Mouse (Mus musculus) liver (tissue): Measurements from ENCODE around the gene Kif14.

Source experiments
- DNase-seq: peaks from one replicate; pipeline ENCODE4 v3.0.0-alpha.2; 2020; ENCODE audit warnings: mixed read lengths

Kif14 gene

DNA sequence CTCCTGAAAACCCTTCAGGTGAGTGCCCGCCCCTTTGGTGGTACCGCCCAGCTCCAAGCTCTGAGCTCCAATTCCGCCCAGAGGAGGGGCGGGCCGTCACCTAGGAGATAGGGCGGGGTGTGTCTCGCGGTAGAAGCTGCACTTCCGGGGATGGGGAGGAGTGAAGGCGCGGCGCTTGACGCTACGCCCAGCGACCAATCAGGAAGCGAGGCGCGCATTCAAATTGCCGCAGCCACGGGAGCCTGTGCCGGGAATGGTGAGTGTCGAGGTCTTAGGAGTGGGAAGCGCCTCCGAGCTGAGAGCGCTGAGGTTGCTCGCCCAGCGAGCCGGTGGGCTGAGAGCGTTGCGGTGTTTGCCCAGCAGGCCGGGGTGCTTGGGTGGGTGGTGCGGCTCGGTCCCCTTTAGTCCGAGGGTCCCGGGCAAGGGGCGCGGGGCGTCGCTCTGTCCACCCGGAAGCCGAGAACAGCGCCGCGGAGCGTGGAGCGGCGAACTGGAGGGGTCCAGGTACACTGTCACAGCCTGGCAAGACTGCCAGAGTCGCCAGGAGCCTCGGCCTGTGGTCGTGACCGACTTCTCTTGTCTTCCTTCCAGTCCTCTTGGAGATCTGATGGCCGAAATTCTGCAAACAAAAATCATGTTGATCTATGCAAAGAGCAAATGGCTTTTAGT, at the start of gene Kif14:
Gene Kif14 (plus strand): TSS at position 201 of the 669 bp plus-strand sequence.
- DNase-seq: peak; percentile 99

DNA sequence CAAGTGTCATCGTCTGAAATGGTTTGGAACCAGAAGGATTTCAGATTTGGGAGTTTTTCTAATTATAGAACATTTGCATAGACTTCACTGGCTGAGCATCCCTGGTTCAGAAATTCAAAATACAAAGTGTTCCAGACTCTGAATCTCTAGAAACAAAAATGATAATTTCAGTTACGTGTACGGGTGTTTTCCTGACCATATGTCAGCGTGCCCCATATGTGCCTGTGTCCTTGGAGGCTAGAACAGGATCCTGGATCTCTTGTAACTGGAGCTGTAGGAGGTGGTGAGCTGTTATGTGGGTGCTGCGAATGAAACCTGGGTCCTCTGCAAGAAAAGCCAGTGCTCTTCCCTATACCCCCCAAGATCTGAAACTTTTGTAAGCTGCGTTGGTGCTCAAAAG, 47.8 kb upstream of the Kif14 start:
- no peak for DNase-seq

DNA sequence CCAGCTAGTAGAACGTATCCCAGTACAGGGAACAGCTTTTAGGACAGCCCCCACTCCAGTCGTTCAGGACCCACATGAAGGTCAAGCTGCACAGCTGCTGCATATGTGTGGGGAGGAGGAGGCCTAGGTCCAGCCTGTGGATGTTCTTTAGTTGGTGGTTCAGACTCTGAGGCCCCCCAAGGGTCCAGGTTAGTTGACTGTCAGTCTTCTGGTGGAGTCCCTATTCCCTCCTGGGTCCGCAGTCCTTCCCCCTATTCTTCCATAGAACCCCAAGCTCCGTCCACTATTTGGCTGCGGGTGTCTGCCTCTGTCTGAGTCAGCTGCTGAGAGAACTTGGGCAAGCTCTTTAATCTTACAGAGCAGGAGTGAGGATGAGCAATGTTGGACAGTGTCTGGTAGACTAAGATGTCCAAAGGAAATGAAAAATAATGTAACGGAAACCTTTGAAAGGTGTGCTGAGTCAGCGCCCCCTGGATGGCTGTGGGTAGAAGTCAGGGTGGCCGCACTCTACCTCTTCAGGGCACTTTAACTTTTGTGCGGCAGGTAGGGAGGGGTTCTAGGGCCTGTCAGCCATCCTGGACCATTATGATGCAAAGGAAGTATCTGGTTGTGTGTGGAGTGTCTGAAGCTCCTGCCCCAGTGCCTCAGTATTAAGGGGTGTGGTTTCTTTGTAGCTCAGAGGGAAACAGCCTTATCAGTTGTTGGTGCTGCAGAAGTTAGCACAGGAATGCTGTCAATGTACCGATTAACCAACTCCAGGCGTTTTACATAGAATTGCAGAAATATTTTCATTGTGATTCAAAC, 38.8 kb upstream of the Kif14 start:
- DNase-seq: peak; percentile 62

DNA sequence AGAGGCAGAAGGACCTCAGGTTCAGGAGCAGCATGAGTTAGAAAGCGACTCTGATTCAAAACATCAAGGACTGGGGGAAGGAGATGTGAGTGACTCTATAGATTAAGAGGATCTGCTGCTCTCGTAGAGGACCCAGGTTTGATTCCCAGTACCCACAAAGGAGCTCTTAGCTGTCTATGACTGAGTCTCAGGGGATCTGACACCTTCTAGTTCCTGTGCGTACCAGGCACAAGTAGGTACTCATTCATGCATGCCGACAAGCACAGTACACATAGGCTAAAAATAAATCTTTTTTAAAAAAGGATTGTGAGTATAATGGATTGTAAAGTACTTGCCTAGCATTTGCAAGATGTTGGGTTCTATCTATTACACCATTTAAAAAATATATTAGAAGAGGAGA, 37.2 kb upstream of the Kif14 start:
- no peak for DNase-seq

DNA sequence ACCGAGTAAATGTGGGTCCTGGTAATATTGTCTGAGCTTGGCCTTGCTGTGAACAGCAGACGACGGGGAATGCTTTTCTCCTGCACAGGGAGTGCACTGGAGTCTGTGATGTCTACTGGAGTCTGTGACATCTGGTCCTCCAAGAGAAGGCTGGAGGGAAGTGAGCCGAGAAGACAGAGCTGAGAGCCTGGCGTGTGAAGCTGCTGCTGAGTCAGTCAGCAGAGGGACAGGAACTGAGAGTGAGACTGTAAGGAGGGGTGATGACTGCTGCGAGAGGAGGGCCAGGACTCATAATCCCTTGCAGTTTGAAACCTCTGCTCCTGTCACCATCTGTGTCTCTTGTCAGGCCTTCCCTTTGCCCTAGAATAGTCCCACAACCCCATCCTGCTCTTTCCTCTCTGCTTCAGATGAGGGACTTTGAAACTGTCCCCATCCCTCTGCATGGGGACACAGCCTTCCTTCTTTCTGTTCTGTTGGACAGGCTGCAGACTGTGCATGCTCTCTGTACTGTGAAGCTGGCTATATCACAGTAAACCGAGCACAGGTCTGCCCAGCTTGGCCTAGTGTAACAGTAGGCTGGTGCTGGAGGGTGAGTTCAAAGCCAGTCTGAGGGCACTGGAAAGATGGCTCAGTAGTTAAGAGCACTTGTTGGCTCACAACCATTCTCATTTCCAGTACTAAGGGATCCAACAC, 35.9 kb upstream of the Kif14 start:
- no peak for DNase-seq

DNA sequence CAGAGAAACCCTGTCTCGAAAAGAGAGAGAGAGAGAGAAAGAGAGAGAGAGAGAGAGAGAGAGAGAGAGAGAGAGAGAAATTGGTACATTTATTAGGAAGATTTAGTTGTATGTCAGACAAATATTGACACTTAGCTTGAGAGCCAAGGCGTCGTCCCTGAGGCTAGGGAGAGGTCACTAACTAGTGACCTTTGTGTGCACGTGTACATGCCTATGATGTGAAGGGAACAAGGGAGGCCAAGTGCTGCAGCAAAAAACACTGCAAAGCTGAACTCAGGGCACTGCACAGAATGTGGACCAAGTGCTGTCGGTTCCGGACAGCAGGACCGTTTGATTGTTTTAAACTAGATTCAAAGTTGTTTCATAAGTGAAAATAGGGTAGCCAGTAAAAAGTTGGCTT, 25.4 kb upstream of the Kif14 start:
- DNase-seq: no peak

DNA sequence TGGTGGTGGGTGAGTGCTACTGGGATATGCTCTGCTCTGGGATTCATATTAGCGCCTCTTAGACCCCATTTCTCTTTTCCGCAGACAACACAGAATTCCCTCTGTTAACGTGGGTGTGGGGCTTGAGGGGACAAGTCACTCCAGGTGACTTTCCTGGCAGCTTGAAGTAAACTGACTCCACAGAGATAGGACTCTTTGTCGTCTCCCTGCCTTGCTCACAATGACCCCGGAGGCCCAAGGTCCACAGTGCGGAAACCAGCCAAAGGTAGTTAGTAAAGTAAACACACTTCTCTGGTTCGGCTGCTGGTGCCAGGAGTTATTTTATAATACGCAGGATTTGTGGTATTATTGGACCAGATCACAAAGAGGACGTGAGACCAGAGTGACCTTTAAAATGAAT, 23.3 kb upstream of the Kif14 start:
- DNase-seq: no peak

DNA sequence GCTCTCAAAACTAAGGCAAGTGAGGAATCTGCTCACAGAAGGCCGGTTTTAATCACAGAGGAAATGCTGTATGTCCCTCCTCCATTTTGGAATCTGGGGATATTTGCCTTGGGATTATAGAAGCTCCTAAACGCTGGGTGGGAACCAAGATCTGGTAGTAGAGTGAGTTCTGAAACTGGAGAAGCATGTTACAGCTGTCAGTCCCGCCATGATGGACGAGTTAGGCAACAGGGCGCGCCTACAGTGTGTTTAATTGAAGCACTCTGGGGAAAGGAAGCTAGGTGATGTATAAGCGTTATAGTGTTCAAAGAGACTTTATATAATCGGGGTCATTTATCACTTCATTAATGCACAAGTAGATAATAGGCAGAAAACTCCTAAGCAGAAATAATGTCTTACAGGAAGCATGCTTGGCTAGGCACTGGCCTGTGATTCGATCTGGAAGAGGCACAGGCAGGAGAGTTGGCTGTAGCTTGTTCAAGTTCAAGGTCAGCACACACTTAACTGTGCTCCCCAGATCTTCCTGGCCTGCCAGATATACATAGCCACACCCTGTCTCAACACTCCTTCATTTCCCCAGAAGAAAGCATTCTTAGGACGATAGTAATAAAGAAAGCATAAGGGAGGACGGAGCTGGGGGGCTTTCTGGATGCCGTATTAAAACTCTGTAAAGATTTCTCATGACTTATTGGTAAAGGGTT, 21.4 kb upstream of the Kif14 start:
- DNase-seq: peak; percentile 78

DNA sequence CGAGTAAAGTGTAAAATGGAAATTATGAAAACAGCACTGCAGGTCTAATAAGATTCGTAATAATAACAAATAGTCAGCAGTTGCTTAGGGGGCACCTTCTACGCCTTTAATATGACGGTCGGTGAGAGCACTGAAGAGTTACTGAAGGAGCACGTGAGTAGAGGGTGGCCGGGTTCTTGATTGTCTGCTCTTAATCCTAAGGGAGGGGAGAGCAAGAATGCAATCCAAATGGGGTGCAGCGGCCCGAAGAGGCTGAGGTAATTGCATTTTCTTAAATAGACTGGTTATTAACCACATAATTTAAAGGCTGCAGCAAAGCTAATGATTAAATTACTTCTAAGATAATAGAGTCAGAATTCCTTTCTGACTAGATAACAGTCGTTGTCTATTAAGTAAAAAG, 19.2 kb upstream of the Kif14 start:
- DNase-seq: no peak

DNA sequence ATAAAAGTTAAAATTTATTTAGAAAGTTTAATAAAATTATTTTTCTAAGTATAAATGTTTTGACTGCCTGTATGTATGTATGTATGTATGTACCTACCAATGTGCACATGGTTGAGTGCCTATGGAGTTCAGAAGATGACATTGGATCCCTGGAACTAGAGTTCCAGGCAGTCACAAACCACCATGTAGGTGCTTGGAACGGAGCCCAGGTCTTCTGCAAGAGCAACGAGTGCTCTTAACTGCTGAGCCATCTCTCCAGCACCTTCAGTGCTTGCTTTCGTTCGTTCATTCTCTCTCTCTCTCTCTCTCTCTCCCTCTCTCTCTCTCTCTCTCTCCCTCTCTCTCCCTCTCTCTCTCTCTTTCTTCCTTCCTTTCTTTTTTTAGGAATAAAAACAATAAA, 18.8 kb upstream of the Kif14 start:
- DNase-seq: no peak

DNA sequence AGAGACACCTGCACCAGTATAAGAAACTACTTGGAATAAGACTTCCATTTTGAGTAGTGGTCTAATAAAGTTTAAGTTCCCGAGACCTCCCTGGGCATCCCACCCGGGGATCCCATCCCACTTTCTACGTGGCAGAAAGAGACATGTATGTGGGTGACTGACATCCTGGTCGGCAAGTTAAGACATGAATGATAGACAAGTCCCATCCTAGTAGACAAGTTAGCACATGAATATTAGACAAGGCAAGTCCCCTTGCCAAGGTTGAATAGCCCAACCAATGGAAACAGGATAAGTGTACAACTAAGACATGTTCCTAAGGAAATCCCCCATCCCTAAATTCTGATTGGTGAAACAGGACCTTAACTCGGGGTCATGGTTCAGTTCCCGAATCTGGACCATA, 16.6 kb upstream of the Kif14 start:
- no peak for DNase-seq

DNA sequence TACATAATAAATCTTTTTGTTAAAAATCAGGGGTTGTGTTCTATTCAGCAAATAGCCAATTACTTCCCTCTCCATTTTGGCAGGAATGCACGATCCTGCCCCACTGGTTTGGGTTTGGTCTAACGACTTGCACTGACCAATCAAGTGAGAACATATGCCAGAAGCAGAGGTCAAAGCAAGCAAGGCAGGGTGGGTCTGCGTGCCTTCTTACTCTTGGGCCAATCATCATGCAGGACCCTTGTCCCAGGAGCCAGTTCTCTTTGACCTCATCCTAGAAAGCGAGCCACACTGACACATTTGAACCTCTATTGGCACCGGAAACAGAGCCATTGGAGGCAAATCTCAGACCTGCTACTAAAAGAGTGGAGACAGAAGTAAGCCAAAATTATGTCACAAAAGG, 15.9 kb upstream of the Kif14 start:
- no peak for DNase-seq

DNA sequence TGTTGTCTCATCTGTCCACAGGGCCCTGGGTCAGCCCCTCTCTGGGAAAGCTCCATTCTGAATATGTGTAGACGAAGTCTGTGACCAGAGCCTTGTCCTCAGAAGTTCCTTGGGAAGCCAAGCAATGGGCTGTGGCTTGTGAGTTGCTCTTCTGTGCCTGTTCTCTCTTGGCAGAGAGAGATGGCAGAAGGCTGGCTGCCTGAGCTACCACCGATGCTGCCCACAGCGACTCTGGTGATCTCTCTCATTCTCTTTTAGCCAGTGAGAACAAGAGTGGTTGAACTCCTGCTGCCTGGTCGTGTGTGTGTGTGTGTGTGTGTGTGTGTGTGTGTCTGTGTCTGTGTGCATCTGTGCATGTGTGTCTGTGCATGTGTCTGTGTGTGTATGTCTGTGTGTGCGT, 13.7 kb upstream of the Kif14 start:
- no peak for DNase-seq

DNA sequence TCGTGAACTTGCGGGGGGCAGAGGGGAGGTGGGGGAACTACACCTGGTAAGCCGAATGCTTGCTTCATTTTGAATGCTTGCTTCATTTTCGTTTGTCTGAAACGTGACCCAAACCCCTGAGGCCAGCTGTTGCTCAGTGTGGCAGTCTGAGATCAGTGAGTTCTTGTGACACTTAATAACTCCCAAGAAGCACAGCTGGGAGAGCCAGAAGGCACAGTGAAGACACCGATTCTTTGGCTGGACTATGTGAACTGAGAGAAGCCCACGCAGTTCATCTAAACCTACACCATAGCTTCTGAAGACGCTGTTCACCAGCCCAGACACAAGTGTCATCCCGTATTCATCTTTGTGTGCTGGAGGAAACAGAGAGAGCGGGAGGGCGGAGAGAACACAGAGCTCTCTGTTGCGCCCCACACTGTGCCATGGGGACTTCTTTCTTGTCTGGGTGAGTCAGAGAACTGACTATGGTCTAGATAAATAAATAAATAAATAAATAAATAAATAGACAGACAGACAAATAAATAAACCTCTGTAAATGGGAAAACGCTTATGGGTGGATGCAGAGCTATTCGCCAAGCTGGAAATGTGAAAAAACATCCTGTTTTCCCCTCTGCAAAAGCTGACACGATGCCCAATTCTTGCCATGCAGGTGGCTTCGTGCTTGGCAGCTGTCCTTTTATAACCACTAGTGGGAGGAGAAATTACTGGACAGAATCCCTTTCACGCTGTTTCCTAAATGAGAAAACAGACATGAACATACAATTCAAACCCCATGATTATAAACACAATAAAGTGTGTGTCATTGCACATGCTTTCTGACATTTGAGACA, 10.2 kb upstream of the Kif14 start:
- no peak for DNase-seq

DNA sequence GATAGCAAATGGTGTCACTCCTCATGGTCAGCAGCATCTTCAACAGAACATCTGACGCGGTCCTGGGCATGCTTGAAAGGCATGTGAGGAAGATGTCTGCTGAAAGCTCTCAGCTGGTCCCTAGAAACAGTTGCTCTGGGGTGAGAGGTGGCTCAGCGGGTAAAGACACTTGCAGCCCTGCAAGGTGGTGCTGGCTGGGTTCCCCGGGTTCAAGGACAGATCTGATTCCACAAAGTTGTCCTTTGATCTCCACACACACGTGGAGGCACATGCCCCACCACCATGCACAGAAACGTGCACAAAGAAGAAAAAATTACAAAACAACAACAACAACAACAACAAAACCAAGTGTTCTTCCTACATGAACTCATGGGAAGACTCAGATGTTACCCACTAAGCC, 9.4 kb upstream of the Kif14 start:
- no peak for DNase-seq

DNA sequence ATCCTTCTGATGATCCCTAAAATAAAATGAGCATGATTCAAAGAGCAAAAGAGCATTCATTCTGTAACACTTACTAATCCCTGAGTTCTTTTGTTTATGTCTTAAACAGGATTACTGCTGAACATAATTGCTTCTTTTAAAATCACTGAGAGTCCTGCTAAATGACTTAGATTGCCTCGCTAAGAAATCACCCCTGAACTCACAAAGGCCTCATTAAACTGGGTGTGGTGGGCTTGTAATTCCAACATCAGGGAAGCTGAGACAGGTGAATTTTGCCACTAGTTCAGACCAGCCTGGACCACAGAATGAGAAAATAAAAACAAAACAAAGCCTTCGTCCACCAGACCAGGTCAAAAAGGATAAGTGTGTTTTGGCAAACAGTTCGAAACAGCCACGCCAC, 8.7 kb upstream of the Kif14 start:
- no peak for DNase-seq

DNA sequence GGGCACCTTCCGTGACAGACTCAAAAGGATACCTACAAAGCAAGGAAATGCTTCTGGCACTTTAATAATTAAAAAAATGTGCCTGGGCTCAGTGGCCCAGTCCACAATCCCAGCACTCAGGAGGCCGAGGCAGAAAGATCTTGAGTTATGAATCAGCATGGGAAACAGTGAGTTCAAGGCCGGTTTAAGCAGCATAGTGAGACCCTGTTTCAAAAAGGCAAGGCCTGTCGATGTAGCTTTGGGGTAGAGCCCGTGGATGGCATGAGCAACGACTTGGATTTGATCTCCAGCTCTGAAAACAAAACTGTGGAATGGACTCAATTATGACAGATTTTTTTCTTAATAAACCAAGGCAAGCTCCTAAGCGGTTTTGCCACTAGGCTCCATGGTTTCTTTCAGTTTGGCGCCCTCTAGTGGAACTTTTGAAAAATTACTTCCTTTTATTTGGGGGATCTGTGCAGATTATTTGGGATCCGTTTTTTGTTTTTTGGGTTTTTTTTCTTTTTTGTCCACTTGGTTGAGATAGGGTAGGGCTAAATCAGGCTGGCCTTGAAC, 7.4 kb upstream of the Kif14 start:
- no peak for DNase-seq

DNA sequence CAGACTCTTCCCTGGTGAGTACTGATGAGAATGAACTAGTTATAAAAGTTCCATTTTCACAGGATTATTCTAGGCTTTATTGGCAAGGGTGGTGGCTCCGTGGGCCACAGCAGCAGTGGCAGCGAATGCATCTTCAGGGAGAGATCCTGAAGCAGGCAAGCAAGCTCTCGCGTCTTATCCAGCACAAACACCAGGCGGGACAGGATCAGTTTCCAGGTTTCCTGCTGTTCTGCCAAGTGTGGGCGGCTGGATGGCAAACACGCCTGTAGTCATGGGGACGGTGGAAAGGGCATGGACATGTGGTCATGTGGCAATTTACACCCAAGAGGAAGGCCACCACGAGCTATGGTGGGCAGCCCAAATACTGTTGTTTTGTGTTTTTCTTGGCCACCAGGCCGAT, 3.7 kb upstream of the Kif14 start:
- DNase-seq: no peak

DNA sequence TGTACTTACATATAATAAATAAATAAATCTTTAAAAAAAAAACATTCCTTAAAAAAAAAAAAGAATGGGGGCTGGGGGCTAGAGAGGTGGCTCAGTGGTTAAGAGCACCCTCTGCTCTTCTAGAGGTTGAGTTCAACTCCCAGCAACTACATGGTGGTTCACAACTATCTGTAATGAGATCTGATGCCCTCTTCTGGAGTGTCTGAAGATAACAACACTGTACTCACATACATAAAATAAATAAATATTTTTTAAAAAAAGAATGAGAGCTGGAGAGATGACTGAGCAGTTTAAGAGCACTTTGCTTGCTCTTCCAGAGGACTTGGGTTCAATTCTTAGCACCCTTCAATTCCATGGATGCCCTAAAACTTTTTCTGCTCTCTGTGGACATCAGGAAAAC, 975 bp upstream of the Kif14 start:
- no peak for DNase-seq

DNA sequence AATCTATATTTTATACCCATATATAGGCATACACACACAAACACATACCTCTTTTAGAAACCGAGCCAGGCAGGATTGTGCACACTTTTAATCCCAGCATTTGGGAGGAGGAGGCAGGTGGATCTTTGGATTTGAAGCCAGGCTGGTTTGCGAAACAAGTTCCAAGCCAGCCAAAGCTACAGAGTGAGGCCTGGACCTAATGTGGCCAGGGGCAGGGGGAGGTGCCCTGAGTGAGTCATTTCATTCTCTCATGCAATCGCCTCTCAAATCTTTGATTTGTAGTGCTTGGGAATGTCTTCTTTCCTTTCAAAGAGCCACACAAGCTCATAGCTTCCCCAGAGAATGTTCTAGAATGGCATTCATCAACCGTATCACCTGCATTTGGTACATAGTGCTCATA, 3.3 kb downstream of the Kif14 start:
- no peak for DNase-seq

DNA sequence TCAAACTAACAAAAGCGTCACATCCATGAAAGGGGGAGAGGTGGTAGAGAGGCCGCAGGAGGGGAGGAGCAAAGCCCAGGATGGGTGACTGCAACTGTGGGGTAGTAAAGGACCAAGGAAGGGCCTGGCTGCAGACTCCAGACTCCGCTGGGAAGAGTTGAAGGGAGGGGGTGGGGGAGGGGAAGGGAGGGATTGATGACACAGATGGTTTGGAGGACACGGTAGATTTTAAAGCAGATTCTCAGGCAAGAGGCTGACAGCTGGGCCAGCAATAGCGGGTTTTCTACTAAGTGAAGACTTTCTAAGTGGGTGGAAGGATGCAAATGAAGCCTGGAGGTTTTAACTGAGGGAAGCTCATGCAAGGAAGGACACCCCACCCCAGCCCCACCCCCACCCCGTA, 4.3 kb downstream of the Kif14 start:
- DNase-seq: no peak

DNA sequence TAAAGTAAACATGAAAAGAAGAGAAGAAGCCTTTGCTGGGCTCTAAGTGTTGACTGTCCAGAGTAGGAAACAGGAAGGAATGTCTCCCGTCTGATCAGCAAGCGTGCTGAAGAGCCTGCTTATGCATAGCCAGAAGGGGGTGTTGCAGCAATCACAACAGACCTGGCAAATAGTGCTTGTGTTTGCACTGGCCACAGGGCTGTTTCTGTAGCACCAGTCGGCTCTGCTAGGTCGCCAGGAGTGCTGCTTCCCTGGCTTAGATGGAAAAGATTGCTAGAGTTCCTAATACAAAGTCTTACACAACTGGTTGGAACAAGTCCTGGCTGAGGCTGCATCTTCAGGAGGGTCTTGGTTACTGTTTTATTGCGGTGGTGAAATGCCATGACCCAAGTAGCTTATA, 25.5 kb downstream of the Kif14 start:
- no peak for DNase-seq
